Mouse (Mus musculus): ENCODE data around the gene Sele.

- no peak for TF ChIP-seq CTCF (IDR thresholded peaks at IDR 0.05; ENCODE audit: borderline replicate concordance, insufficient read depth, low read depth, low read length)
- TF ChIP-seq POLR2A (IDR thresholded peaks at IDR 0.05; ENCODE audit: borderline replicate concordance, insufficient read depth, low read length): no peak
These were observed 35.0 kb downstream of the Sele start for GRCm38 (mm10) chr1:164083046-164083445.

Data from cerebellum, adult 2 months (tissue).